Mouse (Mus musculus) MN1 (cell line): Measurements from ENCODE around the gene Smim4.

Source experiments
- DNase-seq: peaks from one replicate; pipeline ENCODE4 v3.0.0-alpha.2; 2016; ENCODE audit warnings: low spot score

Smim4 gene

DNA sequence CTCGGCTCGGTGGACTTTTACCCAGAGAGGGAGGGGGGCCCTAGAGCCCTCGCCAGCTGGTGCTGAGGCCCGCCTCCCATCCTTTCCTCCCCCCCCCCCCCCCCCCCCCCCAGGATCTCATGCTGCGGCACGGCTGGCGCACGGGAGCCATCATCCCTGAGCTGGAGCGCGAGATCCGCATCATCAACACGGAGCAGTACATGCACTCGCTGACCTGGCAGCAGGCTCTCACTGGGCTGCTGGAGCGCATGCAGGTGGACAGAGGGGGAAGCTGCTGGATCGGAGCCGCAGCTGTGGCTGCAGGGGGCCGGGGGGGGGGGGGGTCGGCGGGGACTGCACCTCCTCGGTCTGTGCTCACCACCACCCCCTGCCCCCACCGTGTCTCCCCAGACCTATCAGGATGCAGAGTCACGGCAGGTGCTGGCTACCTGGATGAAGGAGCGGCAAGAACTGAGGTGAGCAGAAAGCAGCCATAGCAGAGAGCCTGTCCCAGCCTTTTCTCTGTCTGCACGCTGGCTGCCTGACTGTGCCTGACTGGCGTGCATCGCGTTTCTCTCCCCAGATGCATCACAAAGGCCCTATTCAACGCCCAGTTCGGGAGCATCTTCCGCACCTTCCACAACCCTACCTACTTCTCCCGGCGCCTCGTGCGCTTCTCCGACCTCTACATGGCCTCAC lies 9.6 kb upstream of the Smim4 start:
- no peak for DNase-seq

DNA sequence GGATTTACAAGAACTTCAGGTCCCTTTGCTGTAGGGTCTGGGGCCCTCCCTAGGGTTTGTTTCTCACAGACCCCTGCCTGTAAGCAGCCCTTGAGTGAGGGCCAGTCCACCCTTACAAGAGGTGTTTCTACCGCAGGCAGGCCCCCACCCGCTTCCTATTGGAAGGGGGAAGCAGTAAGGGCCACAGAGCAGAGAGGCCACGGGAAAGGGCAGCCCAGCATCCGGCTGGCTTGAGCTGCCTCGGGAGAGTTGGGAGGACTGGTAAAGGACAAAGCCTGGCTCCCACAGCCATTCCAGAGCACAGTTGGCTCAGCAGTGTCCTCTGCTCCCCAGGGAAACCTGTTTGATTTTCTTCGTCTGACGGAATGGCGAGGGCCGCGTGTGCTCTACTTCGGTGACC lies 9.0 kb upstream of the Smim4 start:
- no peak for DNase-seq

DNA sequence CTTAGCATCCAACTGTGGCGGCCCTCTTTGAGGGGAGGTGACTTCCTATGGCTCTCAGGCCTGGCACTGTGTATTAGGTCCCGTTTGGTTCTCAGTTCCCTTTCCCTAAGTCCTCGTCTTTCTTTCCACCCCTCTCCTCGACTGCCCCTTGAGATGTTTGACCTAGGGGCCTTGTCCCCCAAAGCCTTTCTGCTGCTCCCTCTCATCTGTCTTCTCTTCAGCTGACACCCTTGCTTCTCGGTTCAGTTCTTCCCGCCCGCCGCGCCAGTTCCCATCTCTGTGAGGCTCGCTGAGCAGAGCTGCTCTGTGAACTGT lies 8.5 kb upstream of the Smim4 start:
- DNase-seq, result no peak

- no peak for DNase-seq
Observed at GRCm38 (mm10) chr14:31136411-31137280, 7.9 kb upstream of the Smim4 start.

DNA sequence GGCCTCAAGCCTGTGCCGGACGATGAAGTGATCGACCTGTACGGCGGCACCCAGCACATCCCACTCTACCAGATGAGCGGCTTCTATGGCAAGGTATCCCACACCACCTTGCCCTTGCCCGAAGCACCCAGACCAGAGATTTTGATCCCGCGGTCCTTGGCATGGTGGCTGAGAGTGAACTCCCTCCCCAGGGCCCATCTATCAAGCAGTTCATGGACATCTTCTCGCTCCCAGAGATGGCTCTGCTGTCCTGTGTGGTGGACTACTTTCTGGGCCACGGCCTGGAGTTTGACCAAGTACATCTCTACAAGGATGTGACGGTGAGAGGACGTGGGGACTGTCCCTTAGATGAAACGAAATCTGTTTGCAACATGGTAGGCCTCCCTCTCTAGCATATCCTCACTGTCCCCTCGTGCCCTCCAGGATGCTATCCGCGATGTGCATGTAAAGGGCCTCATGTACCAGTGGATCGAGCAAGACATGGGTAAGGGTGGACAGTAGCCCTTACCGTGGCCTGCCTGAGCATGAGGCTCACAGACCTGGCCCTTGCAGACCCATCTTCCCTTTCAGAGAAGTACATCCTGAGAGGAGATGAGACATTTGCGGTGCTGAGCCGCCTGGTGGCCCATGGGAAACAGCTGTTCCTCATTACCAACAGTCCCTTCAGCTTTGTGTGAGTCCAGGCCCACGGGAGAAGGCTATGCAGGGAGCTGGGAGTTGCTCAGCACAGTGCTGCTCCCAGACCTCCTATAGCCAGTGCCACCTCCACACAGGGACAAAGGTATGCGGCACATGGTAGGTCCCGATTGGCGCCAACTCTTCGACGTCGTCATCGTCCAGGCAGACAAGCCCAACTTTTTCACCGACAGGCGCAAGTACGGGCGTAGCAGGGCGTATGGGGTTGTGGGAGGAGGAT lies 7.0 kb upstream of the Smim4 start:
- DNase-seq, result no peak

DNA sequence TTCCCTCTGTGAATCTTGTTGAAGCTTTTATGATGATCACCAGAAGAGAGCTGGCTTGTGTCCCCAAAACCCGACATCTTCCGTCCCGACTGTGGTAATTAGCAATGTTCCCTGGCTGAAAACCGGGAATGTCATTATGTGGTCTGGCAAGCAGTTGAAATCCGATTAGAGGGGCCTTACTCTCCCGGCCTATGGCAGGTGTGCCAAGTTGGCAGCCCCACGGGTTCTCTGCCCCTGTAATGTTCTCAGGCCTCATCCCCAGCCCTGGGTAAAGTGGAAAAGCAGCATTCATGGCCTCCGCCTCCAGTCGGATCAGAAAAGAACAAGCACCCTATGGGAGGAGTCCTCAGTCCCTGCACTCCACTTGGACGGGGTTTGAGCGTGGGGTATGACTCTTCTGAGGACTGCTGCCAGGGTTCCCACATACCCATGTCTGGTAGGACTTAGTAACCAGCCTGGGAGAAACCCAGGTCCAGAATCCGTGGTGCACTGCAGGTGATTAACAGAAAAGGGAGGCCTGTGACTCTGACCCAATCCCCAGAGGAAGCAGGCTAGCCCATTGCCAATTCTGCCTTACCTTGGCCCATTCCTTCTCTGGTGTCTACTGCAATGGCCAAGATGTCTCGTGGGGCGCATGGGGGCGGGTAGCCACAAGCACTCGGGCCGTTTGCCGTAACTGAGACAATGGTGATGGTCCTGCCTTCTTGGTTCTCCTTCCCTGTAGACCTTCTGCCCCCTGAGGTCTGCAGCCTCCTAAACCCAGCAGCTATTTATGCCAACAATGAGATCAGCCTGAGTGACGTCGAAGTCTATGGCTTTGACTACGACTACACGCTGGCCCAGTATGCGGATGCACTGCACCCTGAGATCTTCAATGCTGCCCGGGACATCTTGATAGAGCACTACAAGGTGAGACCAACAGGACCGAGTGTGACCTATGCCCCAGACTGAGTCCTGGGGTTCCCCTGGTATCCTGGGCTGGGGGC lies 5.6 kb upstream of the Smim4 start:
- peak; percentile 72 for DNase-seq

DNA sequence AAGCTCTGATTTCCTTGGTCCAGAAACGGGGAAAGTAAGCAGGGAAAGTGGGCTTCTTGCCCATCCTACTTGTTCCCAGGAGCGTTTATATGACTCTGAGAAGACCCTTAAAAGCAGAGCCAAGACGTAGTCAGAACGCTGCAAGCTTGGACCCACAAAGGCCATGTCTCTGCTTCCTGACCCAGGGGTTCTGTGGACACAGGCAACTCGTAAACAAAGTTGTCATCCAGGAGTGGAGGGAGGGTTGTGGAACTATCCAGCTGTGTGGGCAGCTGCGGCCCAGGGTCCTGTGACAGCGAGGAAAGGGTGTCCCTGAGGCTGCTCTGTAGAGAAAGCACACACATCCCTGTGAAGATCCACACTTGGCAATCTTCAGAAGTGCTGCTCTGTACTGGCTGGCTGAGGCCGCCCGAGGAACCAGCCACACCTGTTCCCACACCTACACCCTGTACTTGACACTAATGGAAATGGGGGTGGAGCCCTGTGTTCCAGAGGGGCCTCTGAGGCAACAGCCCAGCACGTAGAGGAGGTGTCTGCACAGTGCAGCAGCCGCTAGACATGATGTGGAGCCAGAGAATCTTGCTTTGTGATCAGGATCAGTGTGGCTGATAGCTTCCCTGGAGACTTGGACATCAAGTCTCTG lies 4.4 kb upstream of the Smim4 start:
- DNase-seq, result peak; percentile 39

DNA sequence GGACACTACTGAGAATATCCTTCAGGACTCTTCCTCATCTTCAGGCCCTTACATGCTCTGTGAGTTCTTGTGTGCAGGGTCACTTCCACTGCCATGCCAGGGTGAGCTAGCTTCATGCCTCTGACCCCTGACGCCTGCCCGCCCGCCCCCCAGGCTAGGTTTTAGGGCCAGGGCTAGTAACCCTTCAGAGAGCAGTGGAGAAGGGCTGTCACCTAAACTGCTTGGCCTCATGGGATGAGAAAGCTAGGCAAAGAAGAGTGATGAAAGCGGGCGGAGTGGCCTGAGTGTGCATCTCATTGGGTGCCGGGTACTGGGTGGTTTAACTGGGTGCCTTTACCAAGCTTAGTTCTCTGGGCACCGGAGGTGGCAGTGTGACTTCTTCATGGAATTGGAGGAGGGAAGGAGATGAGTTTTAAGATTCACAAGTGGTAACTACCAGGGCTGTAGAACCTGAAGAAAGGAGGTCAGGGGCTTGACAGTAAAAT lies 3.8 kb upstream of the Smim4 start:
- no peak for DNase-seq

DNA sequence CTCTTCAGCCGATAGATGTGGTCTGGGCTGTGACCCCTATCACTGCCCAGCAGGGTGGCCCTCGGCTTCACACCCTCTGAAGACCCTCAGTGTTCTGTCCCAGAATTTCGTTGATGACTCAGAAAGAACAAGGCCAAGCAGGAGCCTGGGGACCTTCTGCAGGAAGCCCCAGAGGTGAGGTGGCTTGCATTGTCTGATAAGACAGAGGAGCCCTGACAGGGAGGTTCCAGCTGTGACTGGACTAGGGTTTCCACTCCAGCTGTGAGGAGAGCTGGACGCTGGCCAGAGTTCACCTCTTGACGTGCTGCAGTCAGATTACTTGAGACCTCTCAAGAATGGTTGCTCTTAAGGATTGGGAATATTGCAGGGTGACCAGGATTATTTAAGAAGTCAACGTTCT lies 3.3 kb upstream of the Smim4 start:
- peak; percentile 47 for DNase-seq

GRCm38 (mm10) chr14:31131272-31131821 lies 2.6 kb upstream of the Smim4 start:
- peak; percentile 40 for DNase-seq

DNA sequence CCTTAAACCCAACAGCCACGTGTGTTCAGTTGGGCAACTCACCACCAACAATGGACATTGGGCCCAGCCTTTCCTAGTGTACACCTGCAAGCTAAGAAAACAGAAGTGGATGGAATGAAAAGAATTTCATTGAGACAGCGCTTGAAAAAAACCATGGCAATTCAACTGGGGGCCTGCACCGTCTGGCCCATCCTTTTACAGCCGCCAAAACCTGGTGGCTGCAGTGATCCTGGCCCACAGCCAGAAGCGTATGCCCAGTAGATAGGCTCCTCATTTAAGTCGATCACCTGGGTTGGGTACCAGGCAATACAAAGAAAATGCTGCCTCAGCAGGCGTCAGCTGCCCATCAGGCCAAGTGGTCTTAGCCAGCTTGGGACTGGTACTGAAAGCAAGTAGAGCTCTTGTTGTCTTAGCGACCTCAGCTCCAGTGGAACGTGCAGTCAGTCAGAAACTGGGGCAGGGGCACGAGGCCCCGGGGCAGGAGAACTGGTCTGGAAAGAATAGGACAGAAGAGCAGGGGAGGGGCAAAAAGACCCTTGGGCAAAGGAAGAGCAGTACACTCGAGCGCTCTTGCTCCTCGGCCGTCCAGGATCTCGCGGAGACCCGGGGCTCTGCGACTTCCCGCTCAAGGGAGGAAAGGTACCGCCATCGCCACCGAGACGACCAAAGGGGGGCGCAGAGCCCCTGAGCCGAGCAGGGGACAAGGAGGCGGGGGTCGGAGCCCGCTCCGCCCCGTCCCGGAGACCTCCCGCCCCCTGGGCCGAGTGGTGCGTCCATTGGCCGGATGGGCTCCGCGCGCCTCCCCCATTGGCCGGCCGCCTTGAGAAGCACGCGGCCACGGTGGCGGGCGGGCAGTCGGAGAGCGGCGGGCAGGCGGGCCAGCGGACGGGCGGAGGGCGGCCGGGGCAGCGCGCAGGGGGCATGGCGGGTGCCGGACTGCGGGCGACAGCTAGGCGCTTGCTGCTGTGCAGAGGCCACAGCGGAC lies 1.8 kb upstream of the Smim4 start, which contains the start of gene Nt5dc2:
Nt5dc2 (plus strand) TSS at position 818 of the 985 bp plus-strand sequence.
- DNase-seq, result peak; percentile 93

GRCm38 (mm10) chr14:31129326-31130235 lies 825 bp upstream of the Smim4 start:
- no peak for DNase-seq

GRCm38 (mm10) chr14:31128101-31128825 lies 493 bp downstream of the Smim4 start:
- DNase-seq, result peak; percentile 60

GRCm38 (mm10) chr14:31126826-31127225 lies 1.9 kb downstream of the Smim4 start:
- DNase-seq, result no peak

- DNase-seq, result no peak
Observed at GRCm38 (mm10) chr14:31125106-31126075, 3.4 kb downstream of the Smim4 start.

DNA sequence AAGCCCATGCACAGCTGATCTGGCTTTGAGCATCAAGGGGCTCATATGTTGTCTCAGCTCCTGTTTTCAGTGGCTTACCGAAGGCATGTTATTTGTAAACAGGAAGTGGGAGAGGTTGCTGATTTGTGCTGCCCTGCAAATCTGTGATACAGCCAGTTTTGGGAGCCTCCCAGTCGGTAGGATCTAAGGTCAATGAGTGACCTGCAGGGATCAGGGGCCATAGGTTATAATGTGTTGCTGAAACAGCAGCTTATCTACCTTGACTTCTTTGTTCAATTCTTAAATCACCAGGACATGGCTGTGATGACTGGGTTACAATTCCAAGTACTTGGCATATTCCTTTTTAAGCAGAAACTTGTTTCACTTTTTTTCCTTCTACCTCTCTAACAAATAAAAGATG lies 13.2 kb downstream of the Smim4 start:
- no peak for DNase-seq
